Mouse (Mus musculus) heart, adult 2 months (tissue): ENCODE results near the gene Ginm1. TPM values are rescaled to one million over a fixed set of nuclear protein-coding genes. Genes with fewer than 3 reads are reported as not detected.

Source experiments
- DNase-seq, 2 experiments: peaks; one replicate each; pipeline ENCODE4 v3.0.0; 2021
- H3K27ac ChIP-seq: fragments of 200-600 bp; 2 replicates; pipeline ENCODE4 v1.8.1; 2022
- H3K27me3 ChIP-seq: fragments of 200-500 bp; 2 replicates; pipeline ENCODE4 v1.6.1; 2012; ENCODE audit warnings: mild to moderate bottlenecking, low read length, inconsistent platforms, mixed read lengths; ENCODE audit not compliant: control insufficient read depth, insufficient read depth
- H3K36me3 ChIP-seq: fragments of 200-500 bp; 2 replicates; pipeline ENCODE4 v1.6.1; 2012; ENCODE audit warnings: low read length, inconsistent platforms; ENCODE audit not compliant: control insufficient read depth, insufficient read depth
- H3K4me1 ChIP-seq: fragments of 200-500 bp; 2 replicates; pipeline ENCODE4 v1.6.1; 2011; ENCODE audit warnings: low read length; ENCODE audit not compliant: control insufficient read depth, insufficient read depth
- H3K4me3 ChIP-seq: fragments of 200-600 bp; 2 replicates; pipeline ENCODE4 v1.8.1; 2022
- H3K79me2 ChIP-seq: fragments of 200-500 bp; replicated peaks from 2 replicates; pipeline ENCODE4 v1.6.1; 2012; ENCODE audit warnings: mild to moderate bottlenecking, inconsistent platforms, low read length, moderate library complexity, mixed read lengths; ENCODE audit not compliant: control insufficient read depth, insufficient read depth
- H3K9ac ChIP-seq: fragments of 200-500 bp; 2 replicates; pipeline ENCODE4 v1.6.1; 2012; ENCODE audit warnings: low read depth, mild to moderate bottlenecking, control low read depth, inconsistent platforms, low read length, mixed read lengths
- CTCF ChIP-seq: fragments of 200-600 bp; IDR thresholded peaks from 2 replicates; pipeline ENCODE4 v1.8.1; 2022; ENCODE audit warnings: antibody characterized with exemption, mild to moderate bottlenecking, moderate library complexity
- EP300 ChIP-seq: fragments of 200-500 bp; IDR thresholded peaks from 2 replicates; pipeline ENCODE4 v1.6.1; 2011; ENCODE audit warnings: low read depth, low read length, control low read depth; ENCODE audit not compliant: insufficient read depth
- POLR2A ChIP-seq: fragments of 200-500 bp; IDR thresholded peaks from 2 replicates; pipeline ENCODE4 v1.6.1; 2011; ENCODE audit warnings: mild to moderate bottlenecking, low read depth, low read length, control low read depth; ENCODE audit not compliant: insufficient read depth
- WGBS: fragments of 180-500 bp; shearing (Covaris S2); methylation state at CpG from one replicate; pipeline ENCODE4 v1.1.7; 2018; 5-methylcytosine and 5-hydroxymethylcytosine counted together
- intact Hi-C: fragments of 180-260 bp; cut with DNase I; formaldehyde crosslinking; loops from one replicate; pipeline ENCODE4 v1.15.1; 2025
- polyA plus RNA-seq: library from polyadenylated mRNA; depleted of rRNA; stranded (reverse); fragments of >200 nt; gene quantifications from 2 replicates; pipeline ENCODE4 v1.2.3, GENCODE M21; 2012
- total RNA-seq, 2 experiments: library from RNA; stranded (reverse); gene quantifications; 2 replicates each; pipeline ENCODE4 v1.2.3; 2021

Gene Ginm1
- total and polyA plus RNA-seq, 3 experiments: 39.6 to 123 (median 94.5) TPM

- H3K79me2 ChIP-seq: no peaks in the 10 kb centered on the region
- H3K4me3 ChIP-seq: no peak overlapping the region
- no peak for TF ChIP-seq POLR2A
- no peaks in the 10 kb centered on the region for H3K27me3 ChIP-seq
- H3K9ac ChIP-seq: no peak overlapping the region
- WGBS: 70% methylated on average over 3 of the region's 3 CpGs
- H3K36me3 ChIP-seq: peaks cover 1% of the 10 kb centered on the region; the same call in 1 of the 2 replicates
- H3K27ac ChIP-seq: no peak overlapping the region
- H3K4me1 ChIP-seq: no peaks in the 10 kb centered on the region; the same call in 1 of the 2 replicates
- no peak for DNase-seq
- intact Hi-C loops: no loop called here
Observed at GRCm38 (mm10) chr10:7801258-7801657, 8.6 kb upstream of the Ginm1 start.

GRCm38 (mm10) chr10:7792254-7792750 is 322 bp downstream of the Ginm1 start:
- H3K9ac ChIP-seq: peak overlapping the region; percentile 83
- peaks cover 7% of the 10 kb centered on the region for H3K36me3 ChIP-seq
- TF ChIP-seq POLR2A (no peak), CTCF (no peak), EP300 (no peak)
- peaks cover 3% of the 10 kb centered on the region for H3K4me1 ChIP-seq
- peak overlapping the region; percentile 91 for H3K4me3 ChIP-seq
- H3K27ac ChIP-seq: peak overlapping the region; percentile 89
- WGBS: under 1% methylated on average over 10 of the region's 10 CpGs
- DNase-seq: no peak
- intact Hi-C loops: loop anchor here (2.0 to 10.0 kb wide), 3 partner anchors 14 to 162 kb away; partner anchors contain the start of genes Lats1, Pcmt1 and Tab2
- H3K79me2 ChIP-seq: no peaks in the 10 kb centered on the region
- H3K27me3 ChIP-seq: no peaks in the 10 kb centered on the region

GRCm38 (mm10) chr10:7787319-7787718 is 5.3 kb downstream of the Ginm1 start:
- WGBS: 36% methylated on average over 2 of the region's 2 CpGs
- no peak for DNase-seq
- H3K4me3 ChIP-seq: no peak overlapping the region
- peaks cover 2% of the 10 kb centered on the region for H3K36me3 ChIP-seq
- no peaks in the 10 kb centered on the region; the same call in 1 of the 2 replicates for H3K4me1 ChIP-seq
- no peak for TF ChIP-seq EP300
- no peak for TF ChIP-seq POLR2A
- no peak for TF ChIP-seq CTCF
- no peak overlapping the region for H3K27ac ChIP-seq
- intact Hi-C loops: loop anchor here (10.0 kb wide), 1 partner anchor 123 kb away; the partner anchor contains the start of gene Nup43
- H3K79me2 ChIP-seq: no peaks in the 10 kb centered on the region
- no peaks in the 10 kb centered on the region for H3K27me3 ChIP-seq
- H3K9ac ChIP-seq: no peak overlapping the region

GRCm38 (mm10) chr10:7781214-7781613 is 11.4 kb downstream of the Ginm1 start:
- Histone ChIP-seq H3K27ac (peak overlapping the region; percentile 89), H3K9ac (peak overlapping the region; percentile 60), H3K4me3 (peak overlapping the region; percentile 95), H3K36me3 (peaks cover 16% of the 10 kb centered on the region), H3K27me3 (no peaks in the 10 kb centered on the region), H3K4me1 (peaks cover 3% of the 10 kb centered on the region; the same call in 1 of the 2 replicates), H3K79me2 (no peaks in the 10 kb centered on the region; the same call in 1 of the 2 replicates)
- intact Hi-C loops: loop anchor here (5.0 to 10.0 kb wide), 2 partner anchors 54 to 116 kb away; partner anchors contain the start of genes Katna1 and Nup43
- 47% methylated on average over 3 of the region's 3 CpGs for WGBS
- no peak for DNase-seq
- TF ChIP-seq CTCF: no peak
- TF ChIP-seq POLR2A: no peak
- TF ChIP-seq EP300: no peak

- intact Hi-C loops: loop anchor here (5.0 to 10.0 kb wide), 2 partner anchors 53 to 116 kb away; partner anchors contain the start of genes Katna1 and Nup43
- H3K4me3 ChIP-seq: peak overlapping the region; percentile 95
- peak overlapping the region; percentile 79 for H3K9ac ChIP-seq
Observed at GRCm38 (mm10) chr10:7780238-7781176, 12.1 kb downstream of the Ginm1 start.

More at GRCm38 (mm10) chr10:7780238-7781176, 12.1 kb downstream of the Ginm1 start:
- under 1% methylated on average over 63 of the region's 77 CpGs for WGBS
- Histone ChIP-seq H3K27ac (peak overlapping the region; percentile 94), H3K79me2 (no peaks in the 10 kb centered on the region; the same call in 1 of the 2 replicates), H3K36me3 (peaks cover 21% of the 10 kb centered on the region), H3K27me3 (no peaks in the 10 kb centered on the region), H3K4me1 (peaks cover 3% of the 10 kb centered on the region; the same call in 1 of the 2 replicates)
- peak; percentile 92 to 93 for DNase-seq
- no peak for TF ChIP-seq CTCF
- TF ChIP-seq POLR2A: peak; percentile 82
